Comparison of ENCODE assay signal across 12 mouse cellular contexts in genomic region chr12:16139152-16139551, GRCm38 (mm10).
"Had no signal": no experiment of that assay in that cellular context is flagged by ENCODE, and none has a peak within 500 bp of the region (broad histone marks: within the 10 kb centered on the region; RNA-seq: fewer than 3 reads in every experiment).

No protein-coding gene starts in this region.

- H3K36me3 ChIP-seq: midbrain, embryonic 13.5 days had no signal

- H3K27me3 ChIP-seq: midbrain, embryonic 13.5 days had no signal

- ATAC-seq: lung, postnatal 0 days; midbrain, embryonic 13.5 days had no signal

- H3K9me3 ChIP-seq: midbrain, embryonic 13.5 days had no signal

- H3K4me3 ChIP-seq: layer of hippocampus, adult 2 months; left cerebral cortex, adult 2 months; midbrain, embryonic 13.5 days had no signal

- H3K27ac ChIP-seq: kidney, postnatal 0 days; layer of hippocampus, adult 2 months; left cerebral cortex, adult 2 months; midbrain, embryonic 13.5 days had no signal

- DNase-seq: kidney, adult 11 months; kidney, adult 9 months; kidney, postnatal 4 days; lung, adult 2 months; lung, postnatal 36 days; right cerebral cortex, postnatal 14 days; thymus, postnatal 36 days had no signal

- H3K4me1 ChIP-seq: midbrain, embryonic 13.5 days had no signal
